Mouse (Mus musculus): Measurements from ENCODE around the gene Mrrf.

DNA sequence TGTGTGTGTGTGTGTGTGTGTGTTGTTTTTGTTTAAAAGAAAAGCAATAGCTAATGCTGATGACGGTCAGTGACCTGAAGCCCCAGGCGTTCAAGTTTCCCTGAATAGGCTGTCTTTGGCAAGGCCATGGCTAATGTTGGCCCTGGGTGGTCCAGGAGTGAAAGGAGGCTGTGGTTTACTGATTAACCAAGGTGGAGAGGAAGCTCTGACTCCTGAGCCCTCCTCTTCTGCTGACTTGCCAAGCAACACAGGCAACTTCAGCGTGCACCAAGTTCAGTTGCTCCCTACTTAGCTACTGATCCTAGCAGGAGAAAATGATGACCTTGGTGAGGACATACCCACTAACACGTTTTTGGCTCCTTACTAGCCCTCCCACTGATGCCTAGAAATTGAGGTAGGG is 43.4 kb upstream of the Mrrf start:
- no peak for TF ChIP-seq POLR2A (IDR thresholded peaks at IDR 0.05; ENCODE audit: borderline replicate concordance, extremely low read depth, low read depth, low read length)
- no peak for TF ChIP-seq CTCF (IDR thresholded peaks at IDR 0.05; ENCODE audit: insufficient read depth, low read length)
